Mouse (Mus musculus) ES-Bruce4 (cell line): ENCODE measurements around the gene Six4.

Experiments used
- CTCF ChIP-seq: IDR thresholded peaks from one replicate; pipeline ENCODE4 v1.8.1; 2011; ENCODE audit warnings: low read depth, low read length
- EP300 ChIP-seq: IDR thresholded peaks from 2 replicates; pipeline ENCODE4 v1.6.1; 2011; ENCODE audit warnings: low read depth, low read length; ENCODE audit not compliant: insufficient read depth
- POLR2A ChIP-seq: IDR thresholded peaks from one replicate; pipeline ENCODE4 v1.8.1; 2011; ENCODE audit warnings: low read length; ENCODE audit not compliant: insufficient read depth

- no peak for TF ChIP-seq POLR2A
- peak; percentile 61 for TF ChIP-seq CTCF
- peak; percentile 60; the same call in 1 of the 2 replicates for TF ChIP-seq EP300
Measured at GRCm38 (mm10) chr12:73053668-73054241, 59.5 kb downstream of the Six4 start, which contains the start of gene Six1.
